Mouse (Mus musculus) brain, adult 2 months (tissue): Measurements from ENCODE around the gene Atxn1.
A peak's percentile ranks its signal among the peaks of the same experiment; 100 is the strongest.

Source experiments
- DNase-seq: peaks from one replicate; pipeline ENCODE4 v3.0.0; 2011; ENCODE audit warnings: low read depth, low spot score

Atxn1 gene

DNA sequence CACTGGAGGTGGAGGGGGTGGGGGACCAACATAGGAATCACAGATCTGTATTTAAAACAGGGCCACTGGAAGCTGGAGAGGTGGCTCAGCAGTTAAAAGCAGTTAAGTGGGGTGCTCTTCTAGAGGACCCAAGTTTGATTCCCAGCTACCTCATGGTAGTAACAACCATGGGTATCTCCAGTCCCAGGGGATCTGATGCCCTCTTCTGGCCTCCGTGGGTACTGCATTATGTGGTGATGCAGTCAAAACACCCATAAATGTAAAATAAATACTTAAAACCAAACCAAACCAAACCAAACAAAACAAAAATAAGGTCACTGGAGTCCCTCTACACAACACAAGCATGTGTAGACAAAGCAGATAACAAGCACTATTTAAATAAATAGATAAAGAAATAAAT, 32.9 kb downstream of the Atxn1 start:
- no peak for DNase-seq

DNA sequence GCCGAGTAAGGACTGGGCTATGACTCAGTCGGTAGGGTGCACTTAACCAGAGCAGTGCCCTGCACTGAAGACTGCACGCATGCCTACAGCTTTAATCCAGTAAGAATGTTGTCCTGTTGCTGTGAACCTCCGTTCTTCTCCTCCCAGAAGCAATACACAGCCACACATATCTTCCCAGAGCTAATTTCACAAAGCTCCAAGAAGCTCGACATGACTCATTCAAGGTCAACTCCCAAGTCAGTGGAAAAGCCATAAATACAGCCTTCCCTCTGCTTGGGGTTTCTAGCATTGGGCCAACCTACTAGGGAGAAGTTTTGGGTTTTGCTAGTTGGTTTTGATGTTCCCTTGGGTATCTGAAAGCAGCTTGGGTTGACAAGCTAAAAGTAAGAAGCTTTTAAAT, 33.6 kb downstream of the Atxn1 start:
- DNase-seq: no peak

DNA sequence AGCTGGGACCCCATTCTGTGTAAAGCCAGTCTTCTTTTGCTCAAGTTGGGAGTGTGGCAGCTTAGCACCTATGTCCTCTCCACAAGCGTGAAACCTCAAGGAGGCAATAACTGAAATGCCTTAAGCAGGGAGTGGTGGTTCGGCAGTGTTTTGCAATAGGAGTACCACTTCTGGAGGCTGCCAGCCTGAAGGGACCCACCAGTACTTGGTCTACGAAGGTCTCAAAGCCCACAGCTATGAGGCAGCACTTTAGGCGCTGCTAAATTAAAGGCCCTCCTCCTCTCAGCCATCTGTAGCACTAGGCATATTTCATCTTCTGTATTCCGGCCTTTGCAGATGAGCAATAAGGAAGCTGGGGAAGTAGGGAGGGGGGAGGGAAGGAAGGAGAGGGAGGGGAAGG, 35.1 kb downstream of the Atxn1 start:
- peak; percentile 47 for DNase-seq

DNA sequence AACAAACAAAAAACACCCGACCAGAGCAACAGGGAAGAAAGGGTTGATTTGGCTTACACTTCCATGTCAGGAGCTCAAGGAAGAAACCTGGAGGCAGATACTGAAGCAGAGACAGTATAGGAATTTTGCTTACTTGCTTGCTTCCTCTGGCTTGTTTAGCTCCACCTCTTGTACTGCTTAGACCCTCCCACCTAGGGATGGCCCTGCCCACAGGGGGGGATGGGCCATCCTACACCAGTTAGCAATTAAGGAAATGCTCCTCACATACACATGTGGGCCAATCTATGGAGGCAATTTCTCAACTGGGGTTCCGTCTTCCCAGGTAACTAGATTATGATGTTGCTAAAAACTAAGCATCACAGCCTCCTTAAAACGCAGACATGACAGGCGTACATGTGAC, 39.5 kb downstream of the Atxn1 start:
- no peak for DNase-seq

DNA sequence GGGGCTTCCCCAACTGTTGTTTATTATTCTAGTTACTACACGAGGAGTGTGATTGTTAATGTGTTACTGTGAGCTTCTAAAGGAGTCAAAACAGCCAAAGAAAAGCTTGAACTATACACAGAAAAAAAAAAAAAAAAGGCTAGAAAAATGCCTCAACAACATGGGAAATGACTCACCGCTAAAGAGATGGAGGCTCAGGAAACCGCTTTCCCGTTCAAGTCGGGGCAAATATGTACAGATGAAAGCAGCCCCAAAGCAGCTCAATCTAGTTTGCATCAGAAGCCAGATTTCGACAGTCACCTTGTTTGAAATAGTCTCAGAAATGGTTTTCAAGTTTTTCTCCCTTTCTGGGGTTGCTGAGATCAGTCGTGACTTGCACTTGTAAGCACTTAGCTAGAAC, 40.3 kb downstream of the Atxn1 start:
- no peak for DNase-seq

DNA sequence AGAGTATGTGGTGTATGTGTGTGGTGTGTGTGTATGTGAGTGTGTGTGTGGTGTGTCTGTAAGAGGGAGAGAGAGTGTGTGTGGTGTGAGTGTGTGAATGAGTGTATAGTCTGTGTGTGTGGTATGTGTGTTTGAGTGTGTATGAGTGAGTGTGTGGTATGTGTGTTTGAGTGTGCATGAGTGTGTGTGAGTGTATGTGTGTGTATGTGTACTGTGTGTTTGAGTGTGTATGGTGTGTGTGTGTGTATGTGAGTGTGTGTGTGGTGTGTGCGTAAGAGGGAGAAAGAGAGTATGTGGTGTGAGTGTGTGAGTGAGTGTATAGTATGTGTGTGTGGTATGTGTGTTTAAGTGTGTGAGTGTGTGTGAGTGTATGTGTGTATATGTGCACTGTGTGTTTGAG, 41.7 kb downstream of the Atxn1 start:
- no peak for DNase-seq

DNA sequence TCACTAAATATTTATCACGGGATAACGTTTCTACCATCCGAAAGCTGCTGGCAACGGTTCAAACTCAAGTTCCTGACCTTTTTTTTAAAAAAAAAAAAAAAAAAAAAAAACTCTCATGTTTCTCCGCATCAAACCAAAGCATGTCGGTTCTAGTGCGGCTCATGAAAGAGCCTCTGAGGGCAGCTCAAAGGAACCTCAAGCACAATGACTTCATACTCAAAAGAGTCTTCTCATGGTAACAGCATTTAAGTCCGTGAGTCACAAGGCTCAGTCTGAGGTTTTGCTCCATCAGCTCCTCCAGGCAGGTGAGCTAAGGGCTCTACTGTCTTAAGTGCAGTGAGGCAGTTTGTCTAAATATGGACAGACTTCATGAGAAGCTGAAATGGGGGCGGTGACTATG, 42.3 kb downstream of the Atxn1 start:
- peak; percentile 62 for DNase-seq

DNA sequence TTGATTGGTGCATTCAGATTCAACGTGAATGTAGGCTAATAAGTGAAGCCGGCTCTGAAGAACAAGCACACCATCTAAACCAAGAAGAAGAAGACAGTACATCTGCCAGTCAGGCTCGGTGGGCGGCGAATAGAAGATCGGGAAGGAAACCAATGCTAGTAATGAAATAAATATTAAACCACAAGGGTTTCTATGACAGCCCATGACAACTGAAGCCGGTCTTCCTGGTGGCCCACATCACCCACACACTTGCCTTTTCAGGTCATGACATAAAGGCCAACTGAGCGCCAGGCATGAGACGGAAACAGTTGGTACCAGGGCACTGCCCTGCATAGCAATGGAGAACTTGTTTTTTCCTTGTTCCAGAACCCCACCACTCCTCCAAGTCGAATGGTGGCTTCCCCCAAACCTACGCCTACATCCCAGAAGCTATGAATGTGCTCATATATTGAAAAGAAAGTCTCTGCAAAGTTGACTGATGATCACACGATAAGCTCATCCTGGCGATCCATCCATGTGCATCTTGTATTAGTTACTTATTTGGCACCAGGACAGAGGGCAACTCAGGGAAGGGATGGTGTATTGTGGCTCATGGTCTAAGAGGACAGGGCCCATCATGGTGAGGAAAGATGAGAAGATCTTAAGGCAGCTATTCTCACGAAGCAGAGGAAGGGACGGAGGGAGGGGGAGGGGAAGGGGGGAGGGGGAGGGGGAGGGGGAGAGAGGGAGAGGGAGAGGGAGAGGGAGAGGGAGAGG, 45.7 kb downstream of the Atxn1 start:
- no peak for DNase-seq

DNA sequence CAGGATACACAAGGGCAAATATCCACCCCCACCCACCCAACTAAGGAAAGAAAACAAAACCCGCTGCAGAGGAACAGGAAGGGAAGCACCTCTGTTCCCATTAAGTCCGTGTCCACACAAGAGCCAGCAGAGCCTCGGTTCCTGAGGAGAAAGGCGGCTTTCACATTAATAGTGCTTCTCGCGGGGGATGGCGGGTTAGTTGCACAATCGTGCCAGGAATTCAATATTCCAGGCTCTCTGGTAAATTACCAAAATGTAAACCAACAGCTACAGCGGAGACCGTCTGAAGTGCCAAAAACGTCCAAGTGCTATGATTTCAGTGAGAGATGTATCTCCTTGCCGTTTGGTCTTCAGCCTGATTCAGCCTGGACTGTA, 46.8 kb downstream of the Atxn1 start:
- DNase-seq: no peak

DNA sequence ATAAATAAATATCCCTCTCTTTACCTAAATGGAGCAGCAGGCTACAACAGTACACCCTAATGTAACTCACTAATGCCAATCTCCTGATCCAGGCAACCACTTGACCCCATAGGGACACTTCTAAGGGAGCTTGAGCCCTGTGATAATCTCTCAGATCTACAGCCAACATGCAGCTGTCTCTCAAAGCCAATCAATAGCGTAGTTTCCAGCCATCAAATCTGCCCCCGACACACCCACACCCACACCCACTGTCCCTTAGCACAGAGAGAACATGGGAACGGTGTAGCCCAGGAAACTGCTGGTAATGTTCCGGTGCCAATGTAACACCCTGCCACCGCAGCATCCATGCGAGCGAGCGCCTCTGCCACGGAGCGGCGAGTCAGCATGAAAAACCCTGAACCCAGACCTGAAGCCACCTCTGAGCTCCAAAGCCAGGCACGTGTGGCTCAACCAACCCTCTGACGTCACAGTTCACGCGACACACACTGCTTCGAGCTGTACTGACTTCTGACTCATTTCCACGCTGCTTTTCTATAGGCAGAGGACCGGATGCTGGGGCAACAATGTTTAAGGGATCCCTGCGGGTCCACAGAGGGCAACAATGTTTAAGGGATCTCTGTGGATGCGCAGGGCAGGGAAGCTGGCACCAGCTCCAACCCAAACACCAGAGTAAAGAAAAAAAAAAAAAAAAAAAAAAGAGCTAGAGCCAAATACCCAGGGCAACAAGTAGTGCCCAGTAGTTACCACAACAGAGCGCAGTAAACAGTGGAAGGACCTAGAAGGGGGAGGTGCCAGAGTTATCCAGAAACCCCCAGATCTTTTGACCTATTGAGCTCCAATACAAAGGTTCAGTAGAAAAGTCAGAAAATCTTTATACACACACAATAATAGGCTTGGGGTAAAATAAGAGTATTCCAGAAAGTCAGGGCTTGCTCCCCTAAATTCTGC, 47.5 kb downstream of the Atxn1 start:
- DNase-seq: no peak

DNA sequence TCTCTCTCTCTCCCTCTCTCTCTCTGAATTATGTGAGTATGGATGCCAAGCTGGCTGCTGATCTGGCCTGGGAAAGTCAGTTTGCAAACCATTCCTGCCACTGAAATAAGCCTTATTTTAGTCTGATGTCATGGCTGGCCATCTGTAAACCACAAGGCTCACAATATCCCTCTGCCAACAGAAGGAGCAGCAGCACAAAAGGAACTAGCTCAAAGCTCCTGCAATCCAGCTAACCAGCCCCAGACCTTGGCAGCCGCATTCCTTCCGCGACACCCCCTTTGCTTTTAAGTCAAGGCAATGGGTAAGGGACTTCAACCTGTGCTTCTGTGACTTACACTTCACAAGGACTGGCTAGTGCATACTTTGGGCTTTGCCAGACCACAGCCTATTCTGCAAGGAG, 48.9 kb downstream of the Atxn1 start:
- peak; percentile 78 for DNase-seq

DNA sequence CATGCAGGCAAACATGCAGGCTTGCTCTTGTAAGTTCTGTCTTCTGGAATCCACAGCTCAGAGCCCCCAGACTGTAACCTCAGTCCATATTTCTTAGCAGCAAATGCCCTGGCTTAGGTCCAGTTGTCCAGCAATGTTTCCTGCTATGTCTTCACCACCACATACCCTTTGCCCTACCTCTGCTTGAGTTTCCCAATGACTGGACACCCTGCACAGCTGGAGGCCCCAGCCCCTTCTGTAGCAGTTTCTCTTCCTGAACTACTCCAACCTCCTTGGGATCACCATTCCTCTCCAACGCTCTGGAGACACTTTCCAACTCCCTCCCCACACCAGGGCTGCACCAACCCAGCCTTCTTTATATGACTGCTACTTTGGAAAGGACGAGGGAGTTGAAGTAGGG, 49.8 kb downstream of the Atxn1 start:
- no peak for DNase-seq

DNA sequence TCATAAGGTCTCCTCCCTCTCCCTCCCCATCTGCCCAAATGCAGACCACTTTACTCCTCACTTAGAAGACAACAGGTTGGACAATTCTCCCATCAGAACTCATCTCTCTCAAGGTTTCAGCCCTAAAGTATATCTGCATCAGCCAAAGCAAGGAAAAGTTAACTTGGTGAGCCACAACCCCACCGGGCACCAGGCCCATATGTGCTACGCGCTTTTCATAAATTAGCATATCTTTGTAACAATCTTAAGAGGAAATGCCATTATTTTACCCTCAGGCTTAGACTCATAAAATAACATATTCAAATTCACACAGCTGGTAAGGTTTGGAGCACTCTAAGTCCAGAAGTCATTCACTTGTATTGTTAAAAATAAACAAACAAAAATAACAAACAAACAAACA, 50.7 kb downstream of the Atxn1 start:
- DNase-seq: no peak

DNA sequence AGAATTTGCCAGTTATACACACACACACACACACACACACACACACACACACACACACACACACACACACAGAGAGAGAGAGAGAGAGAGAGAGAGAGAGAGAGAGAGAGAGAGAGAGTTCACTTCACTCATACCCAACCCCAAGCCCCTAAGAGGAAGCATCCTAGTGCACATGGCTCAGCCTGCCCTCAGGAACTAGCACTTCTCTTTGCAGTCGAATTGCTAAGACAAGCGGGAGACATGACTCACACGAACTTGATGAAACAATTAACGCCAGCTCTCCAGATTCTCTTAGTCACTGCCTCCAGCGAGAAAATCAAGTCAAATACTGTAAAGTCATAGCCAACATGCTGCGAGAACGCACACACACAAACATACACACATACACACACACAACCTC, 53.0 kb downstream of the Atxn1 start:
- DNase-seq: peak; percentile 88

DNA sequence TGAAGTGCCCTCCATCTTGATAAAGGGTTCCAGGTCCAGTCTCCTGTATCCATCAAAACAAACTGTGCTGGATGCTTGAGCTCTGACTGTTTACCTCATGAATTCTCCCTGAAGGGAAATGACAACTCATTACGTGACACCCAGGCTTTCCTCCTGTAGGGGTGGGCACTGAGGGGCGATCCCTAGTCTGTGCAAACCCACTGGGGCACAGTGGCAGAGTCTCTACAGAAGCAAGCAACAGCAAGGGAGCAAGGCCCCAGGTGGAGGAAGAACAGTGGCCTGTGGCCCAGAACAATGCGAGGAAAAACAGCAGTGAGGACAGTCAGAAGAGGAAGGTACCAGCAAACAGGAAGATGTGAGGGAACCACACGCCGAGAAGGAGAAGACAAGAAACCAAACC, 53.7 kb downstream of the Atxn1 start:
- DNase-seq: no peak

DNA sequence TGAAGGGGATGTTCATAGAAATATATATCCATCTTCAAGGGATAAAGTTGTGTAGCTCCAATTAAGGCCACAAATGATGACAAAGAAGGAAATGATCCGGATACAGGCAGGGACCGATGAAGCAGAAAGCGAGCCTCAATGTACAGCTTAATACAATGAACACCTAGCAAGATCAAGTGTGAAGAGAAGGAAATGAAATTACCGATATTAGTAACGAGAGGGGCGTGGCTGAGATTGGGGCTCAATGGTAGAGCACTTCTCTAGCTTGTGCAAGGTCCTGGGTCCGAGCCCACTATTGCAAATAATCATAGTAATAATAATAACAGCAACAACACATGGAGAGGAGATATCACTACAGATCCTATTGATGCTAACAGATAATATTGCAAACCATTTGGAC, 54.5 kb downstream of the Atxn1 start:
- no peak for DNase-seq

DNA sequence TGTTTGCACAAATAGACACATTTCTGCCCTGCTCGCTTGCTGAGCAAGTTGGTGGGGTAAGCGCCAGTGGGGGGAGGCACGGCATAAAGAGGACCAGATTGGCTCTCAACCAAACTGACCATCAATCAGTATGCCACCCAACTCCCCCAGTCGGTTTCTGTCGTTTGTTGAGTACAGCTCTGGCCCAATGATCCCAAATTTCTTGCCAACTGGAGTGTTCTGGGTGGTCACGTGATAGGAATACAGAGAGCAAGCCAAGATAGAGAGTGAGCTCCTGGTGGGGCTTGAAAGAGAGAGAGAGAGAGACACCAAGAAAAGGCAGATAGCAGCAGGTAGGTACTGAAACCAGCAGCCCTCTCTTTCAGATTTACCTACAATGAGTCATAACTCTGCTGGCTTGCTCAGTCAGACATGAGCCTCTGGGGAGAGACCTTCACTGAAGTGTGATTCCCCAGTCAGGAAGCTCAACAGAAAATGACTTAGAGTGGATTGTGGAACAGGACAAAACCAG, 57.6 kb downstream of the Atxn1 start:
- DNase-seq: peak; percentile 65

DNA sequence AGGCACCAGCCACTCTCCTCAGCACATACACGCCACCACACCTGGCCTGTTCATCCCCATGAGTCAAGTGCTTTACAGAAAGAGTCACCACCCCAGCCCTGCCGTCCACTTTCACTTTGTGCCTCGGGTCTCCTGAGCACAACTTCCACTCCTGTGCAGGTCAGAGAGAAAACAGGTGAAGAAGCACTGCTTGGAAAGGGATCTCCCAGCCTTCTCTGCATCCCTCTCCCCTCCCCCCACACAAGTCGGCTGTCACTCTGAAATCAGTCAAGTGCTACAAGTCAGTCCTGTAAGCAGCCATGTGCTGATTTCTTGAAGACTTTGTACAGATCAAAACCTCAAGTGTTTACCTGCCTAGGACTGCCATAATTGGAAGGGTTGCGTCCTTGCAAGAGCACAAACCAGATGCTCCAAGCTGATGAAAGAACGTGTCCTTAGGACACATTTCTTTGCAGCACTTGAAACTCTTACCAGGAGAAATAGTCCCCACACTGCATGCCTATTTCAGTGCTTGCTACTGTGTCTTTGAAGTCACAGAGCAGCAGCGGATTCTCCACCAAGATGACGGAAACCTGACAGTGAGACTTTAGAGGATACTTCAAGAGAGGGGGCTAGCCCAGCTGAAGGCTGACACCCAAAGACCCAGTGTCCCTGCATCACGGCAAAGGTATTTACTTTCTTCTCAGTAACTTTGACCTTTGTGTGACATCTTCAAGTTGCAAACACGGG, 58.2 kb downstream of the Atxn1 start:
- DNase-seq: no peak

DNA sequence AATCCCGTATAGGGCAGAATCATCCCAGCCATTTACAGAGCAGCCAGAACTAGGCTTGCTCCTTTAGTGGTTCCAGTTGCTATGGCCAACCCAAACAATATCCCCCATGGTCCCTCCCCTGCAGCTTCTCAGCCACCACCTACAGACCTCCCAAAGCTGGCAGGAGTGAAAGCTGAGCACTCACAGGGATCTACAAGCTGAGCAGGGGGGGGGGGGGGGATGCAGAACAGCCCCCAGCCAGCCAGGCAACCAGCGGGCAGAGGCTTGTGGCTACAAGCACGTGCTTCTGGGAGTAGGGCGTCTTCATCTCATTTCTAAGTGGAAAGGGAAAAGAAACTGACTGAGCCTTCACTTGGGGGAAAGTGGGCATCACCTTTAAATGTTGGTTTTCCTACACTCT, 59.9 kb downstream of the Atxn1 start:
- DNase-seq: peak; percentile 37

DNA sequence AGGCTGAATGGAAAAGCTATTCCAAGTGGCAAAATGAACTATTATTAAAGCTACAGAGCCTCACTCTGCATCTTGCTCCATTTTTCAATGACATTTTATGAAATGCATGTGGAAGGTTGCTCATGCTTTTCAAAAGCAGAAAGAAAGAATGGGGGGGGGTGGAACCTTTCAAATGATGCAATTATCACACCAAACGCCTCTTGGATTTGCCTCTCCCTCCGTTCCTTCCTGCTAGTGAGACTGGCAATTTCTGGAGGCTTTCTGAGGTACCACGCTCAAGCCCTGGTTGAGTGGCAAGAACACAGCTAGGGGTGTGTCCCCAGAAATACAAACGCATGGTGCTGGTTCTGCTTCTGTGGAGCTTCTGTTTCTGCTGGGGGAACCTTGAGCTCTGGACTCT, 60.4 kb downstream of the Atxn1 start:
- DNase-seq: peak; percentile 72

DNA sequence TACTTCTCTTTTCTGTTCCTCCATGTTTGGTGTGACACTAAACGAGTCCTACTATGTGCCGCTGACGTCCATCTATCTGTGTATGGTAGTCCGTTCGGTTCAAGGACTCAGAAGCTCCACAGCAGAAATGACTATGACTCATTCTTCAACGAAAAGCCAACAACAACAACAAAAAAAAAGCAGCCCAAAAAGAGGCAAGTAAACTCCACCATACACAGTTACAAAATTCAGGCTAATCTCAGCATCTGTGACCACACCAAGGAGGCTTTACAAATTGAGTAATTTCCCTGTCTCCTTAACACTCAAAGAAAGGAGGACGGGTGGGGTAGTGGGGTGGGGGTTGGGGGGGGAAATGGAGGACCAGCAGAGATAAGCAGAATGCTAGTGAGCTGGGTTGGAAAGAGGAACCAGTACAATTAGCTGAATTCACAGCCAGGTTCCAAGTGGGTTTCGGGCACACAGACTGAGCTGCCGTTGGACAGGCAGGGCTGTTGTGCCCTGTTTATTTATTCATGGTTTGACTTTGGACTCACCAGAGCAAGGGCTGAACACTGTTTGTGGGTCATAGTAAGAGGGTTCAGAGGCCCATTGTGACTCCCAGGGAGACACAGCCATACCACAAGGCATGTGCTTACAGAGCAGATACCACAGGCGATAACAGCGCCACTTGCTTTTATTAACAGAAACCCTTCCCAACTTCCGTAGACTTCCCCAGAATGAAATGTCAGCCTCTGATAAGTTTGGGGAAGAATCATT, 61.1 kb downstream of the Atxn1 start:
- no peak for DNase-seq
